Mouse (Mus musculus) heart, postnatal 0 days (tissue): ENCODE data around the gene Avpi1. TPM values are rescaled to one million over a fixed set of nuclear protein-coding genes. Genes with fewer than 3 reads are reported as not detected.
A peak's percentile ranks its signal among the peaks of the same experiment; 100 is the strongest.

Source experiments
- ATAC-seq: fragments of 200-750 bp; cut with Nextera tagmentation; 2 replicates; pipeline ENCODE4 v1.8.0; 2017; ENCODE audit warnings: low read depth, moderate number of reproducible peaks, moderate library complexity; ENCODE audit not compliant: insufficient read depth
- DNase-seq: peaks from one replicate; pipeline ENCODE4 v3.0.0-alpha.2; 2016; ENCODE audit warnings: low spot score
- H3K27ac ChIP-seq: fragments of 300-500 bp; sonication (generic); 2 replicates; pipeline ENCODE4 v1.5.1; 2014; ENCODE audit warnings: low read depth, mild to moderate bottlenecking
- H3K27me3 ChIP-seq: fragments of 300-500 bp; sonication (generic); 2 replicates; pipeline ENCODE4 v1.6.1; 2014; ENCODE audit warnings: low read length, mixed read lengths; ENCODE audit not compliant: control insufficient read depth, insufficient read depth
- H3K36me3 ChIP-seq: fragments of 300-500 bp; sonication (generic); replicated peaks from 2 replicates; pipeline ENCODE4 v1.6.1; 2014; ENCODE audit warnings: low read length, mixed read lengths; ENCODE audit not compliant: control insufficient read depth, insufficient read depth
- H3K4me1 ChIP-seq: fragments of 300-500 bp; sonication (generic); 2 replicates; pipeline ENCODE4 v1.6.1; 2014; ENCODE audit warnings: antibody characterized with exemption; ENCODE audit not compliant: control insufficient read depth, insufficient read depth
- H3K4me2 ChIP-seq: fragments of 300-500 bp; sonication (generic); 2 replicates; pipeline ENCODE4 v1.6.1; 2014; ENCODE audit warnings: low read depth, mild to moderate bottlenecking, low read length, moderate library complexity
- H3K4me3 ChIP-seq: fragments of 300-500 bp; sonication (generic); 2 replicates; pipeline ENCODE4 v1.5.1; 2014; ENCODE audit warnings: low read depth, low read length
- H3K9ac ChIP-seq: fragments of 300-500 bp; sonication (generic); replicated peaks from 2 replicates; pipeline ENCODE4 v1.6.1; 2014; ENCODE audit warnings: low read depth, low read length, mixed read lengths
- H3K9me3 ChIP-seq: fragments of 300-500 bp; sonication (generic); replicated peaks from 2 replicates; pipeline ENCODE4 v1.6.1; 2016; ENCODE audit warnings: low read length; ENCODE audit not compliant: control insufficient read depth
- CTCF ChIP-seq: IDR thresholded peaks from 2 replicates; pipeline ENCODE4 v1.5.1; 2016; ENCODE audit warnings: antibody characterized with exemption, control low read depth, low read depth
- EP300 ChIP-seq: IDR thresholded peaks from 2 replicates; pipeline ENCODE4 v1.6.1; 2016; ENCODE audit warnings: antibody characterized with exemption, low read depth
- WGBS: fragments of 180-500 bp; shearing (Covaris S2); extraction: QIAGEN DNeasy Blood & Tissue Kit; methylation state at CpG from one replicate; pipeline ENCODE4 v1.1.7; 2014; 5-methylcytosine and 5-hydroxymethylcytosine counted together
- polyA plus RNA-seq: library from polyadenylated mRNA; unstranded; fragments of >200 nt; fragmentation: Nextera tagmentation; extraction: Ambion mirVana; gene quantifications from 2 replicates; pipeline ENCODE4 v1.2.1, GENCODE M21; 2015
- total RNA-seq: library from RNA; depleted of rRNA; stranded (reverse); fragments of >200 nt; gene quantifications from 2 replicates; pipeline ENCODE4 v1.2.3, GENCODE M21; 2014; ENCODE audit warnings: low replicate concordance

The Avpi1 gene
- total and polyA plus RNA-seq, 2 experiments from 2014 or later: 39.9 to 46.0 TPM

DNA sequence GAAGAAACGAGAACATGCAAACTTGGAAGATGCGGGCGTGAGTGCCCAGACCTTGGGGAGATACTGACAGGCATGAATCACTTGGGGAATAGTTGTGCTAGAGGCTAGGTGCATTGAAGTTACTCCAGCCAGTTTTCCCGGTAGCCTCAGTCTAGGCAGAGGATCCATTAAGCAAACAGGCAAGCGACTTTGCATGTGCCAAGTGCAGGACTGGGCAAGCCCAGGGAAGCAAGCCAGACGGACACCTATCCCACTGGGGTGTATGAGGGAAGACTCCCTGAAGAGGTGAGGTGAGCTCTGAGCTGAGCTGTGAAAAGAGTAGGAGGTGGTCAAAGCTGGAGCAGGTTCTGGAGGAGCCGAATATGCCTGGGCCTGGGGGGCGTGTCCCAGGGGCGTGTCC is 38.6 kb upstream of the Avpi1 start:
- Histone ChIP-seq H3K4me1 (peaks cover 11% of the 10 kb centered on the region), H3K4me3 (no peak overlapping the region), H3K9me3 (no peaks in the 10 kb centered on the region), H3K9ac (no peak overlapping the region), H3K4me2 (no peak overlapping the region), H3K36me3 (no peaks in the 10 kb centered on the region), H3K27ac (no peak overlapping the region), H3K27me3 (peaks cover 21% of the 10 kb centered on the region; the same call in 1 of the 2 replicates)
- ATAC-seq: no peak
- 63% methylated on average over 9 of the region's 9 CpGs for WGBS
- no peak for DNase-seq
- TF ChIP-seq EP300 (no peak), CTCF (no peak)

DNA sequence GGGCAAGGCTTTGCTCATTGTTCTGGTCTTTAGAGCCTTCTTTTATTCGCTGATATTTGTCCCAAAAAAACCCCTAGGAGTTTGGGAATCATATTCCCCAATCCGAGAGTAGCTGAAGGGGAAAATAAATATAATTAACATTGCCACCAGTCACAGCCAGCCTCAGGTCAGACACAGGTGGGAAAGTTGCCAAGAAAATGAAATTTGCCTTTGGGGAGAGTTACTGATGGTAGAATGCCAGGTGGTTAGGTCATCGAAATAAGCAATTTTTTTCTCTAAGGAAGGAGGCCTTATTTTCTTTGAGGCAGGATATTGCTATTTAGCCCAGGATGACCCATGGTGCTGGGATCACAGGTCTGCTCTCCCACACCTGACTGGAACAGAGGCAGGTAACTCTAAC is 37.9 kb upstream of the Avpi1 start:
- no peak for DNase-seq
- H3K9ac ChIP-seq: no peak overlapping the region
- ATAC-seq: no peak
- no peak overlapping the region for H3K4me3 ChIP-seq
- 40% methylated on average over 3 of the region's 3 CpGs for WGBS
- TF ChIP-seq EP300 (no peak), CTCF (no peak)
- H3K9me3 ChIP-seq: no peaks in the 10 kb centered on the region
- H3K27ac ChIP-seq: no peak overlapping the region
- H3K27me3 ChIP-seq: peaks cover 21% of the 10 kb centered on the region; the same call in 1 of the 2 replicates
- H3K4me1 ChIP-seq: peaks cover 10% of the 10 kb centered on the region
- H3K36me3 ChIP-seq: no peaks in the 10 kb centered on the region
- H3K4me2 ChIP-seq: no peak overlapping the region

DNA sequence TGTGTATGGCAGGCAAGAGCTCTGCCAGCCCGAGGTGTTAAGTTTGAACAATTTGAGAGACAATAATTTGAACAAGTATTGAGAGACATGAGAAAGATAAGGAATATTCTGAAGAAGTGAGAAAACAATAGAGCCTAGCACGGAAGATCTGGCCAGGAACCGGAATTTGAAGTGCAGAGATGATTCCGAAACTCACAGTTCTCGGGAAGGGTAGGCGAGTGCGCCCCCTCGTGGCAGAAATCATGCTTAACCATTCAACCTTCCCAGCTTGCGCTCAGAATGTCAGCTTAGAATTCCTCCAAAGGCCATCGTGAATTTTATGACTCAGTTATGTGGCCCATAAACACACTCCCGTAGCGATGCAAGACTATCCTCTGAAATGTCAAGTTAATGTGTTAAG is 37.3 kb upstream of the Avpi1 start:
- H3K9ac ChIP-seq: no peak overlapping the region

DNA sequence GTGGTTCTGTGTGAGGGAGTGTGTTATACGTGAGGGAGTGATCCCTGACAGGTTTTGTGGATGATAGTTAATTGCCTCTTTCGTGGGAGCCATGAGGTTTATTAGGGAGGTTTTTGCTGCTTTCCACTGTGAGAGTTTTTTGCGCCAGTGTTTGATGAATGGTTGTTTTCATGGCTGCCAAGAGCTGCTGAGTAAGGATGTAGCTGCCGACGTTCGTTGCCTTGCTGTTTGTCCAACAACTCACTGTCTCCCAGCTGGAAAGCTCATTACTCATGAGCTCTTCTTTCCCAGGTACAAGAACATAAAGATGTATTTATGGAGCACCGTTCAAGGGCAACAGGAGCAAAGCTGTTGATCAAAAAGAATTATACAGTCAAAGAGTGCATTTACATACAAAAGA is 35.3 kb upstream of the Avpi1 start:
- Histone ChIP-seq H3K4me1 (no peaks in the 10 kb centered on the region), H3K4me2 (no peak overlapping the region), H3K36me3 (no peaks in the 10 kb centered on the region), H3K9me3 (no peaks in the 10 kb centered on the region), H3K4me3 (no peak overlapping the region), H3K9ac (no peak overlapping the region), H3K27me3 (peaks cover 18% of the 10 kb centered on the region; the same call in 1 of the 2 replicates), H3K27ac (no peak overlapping the region)
- ATAC-seq (no peak), DNase-seq (no peak)
- 59% methylated on average over 7 of the region's 7 CpGs for WGBS
- no peak for TF ChIP-seq EP300
- TF ChIP-seq CTCF: no peak

More for the DNA sequence above, 37.3 kb upstream of the Avpi1 start:
- Histone ChIP-seq H3K4me2 (peak overlapping the region; percentile 49), H3K27ac (no peak overlapping the region), H3K9me3 (no peaks in the 10 kb centered on the region), H3K4me3 (peak overlapping the region; percentile 28; the same call in 1 of the 2 replicates), H3K36me3 (no peaks in the 10 kb centered on the region), H3K27me3 (peaks cover 21% of the 10 kb centered on the region; the same call in 1 of the 2 replicates), H3K4me1 (peaks cover 4% of the 10 kb centered on the region)
- 2% methylated on average over 12 of the region's 12 CpGs for WGBS
- ATAC-seq (no peak), DNase-seq (peak; percentile 78)
- TF ChIP-seq EP300 (no peak), CTCF (peak; percentile 93)

DNA sequence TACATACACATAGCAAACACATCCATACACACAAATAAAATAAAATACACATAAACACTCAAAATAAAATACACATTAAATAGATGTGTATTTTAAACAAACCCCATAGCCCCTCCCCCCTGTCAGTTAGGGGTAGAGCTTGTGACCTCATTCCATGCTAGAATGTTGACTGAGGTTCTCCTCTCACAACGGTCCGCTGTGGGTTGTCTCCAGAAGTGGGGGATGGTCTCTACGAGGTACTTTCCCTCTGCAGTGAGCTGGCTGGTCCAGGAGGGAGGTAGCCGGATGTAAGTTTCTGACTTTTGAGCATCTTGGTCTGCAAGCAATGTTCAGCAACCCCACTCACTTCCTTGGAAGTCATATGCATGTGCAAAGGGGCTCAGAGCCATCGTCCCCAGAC is 34.9 kb upstream of the Avpi1 start, which contains the start of gene Zfyve27:
TSS of gene Zfyve27 (plus strand) at position 188 of the 400 bp plus-strand sequence.
- Histone ChIP-seq H3K4me3 (no peak within 1 kb of the TSS), H3K9ac (no peak within 1 kb of the TSS), H3K27ac (no peak within 1 kb of the TSS), H3K36me3 (no peaks in the 10 kb centered on the region), H3K9me3 (no peaks in the 10 kb centered on the region), H3K4me2 (no peak within 1 kb of the TSS), H3K4me1 (no peaks in the 10 kb centered on the region), H3K27me3 (peaks cover 14% of the 10 kb centered on the region; the same call in 1 of the 2 replicates)
- TF ChIP-seq CTCF: no peak
- no peak for TF ChIP-seq EP300
- DNase-seq (no peak), ATAC-seq (no peak)
- WGBS: 59% methylated on average over 5 of the region's 5 CpGs
